Mouse (Mus musculus) thymus, adult 2 months (tissue): Measurements from ENCODE around the gene Il18bp.

Experiments
- CTCF ChIP-seq: fragments of 200-500 bp; IDR thresholded peaks from 2 replicates; pipeline ENCODE4 v1.5.1; 2012; ENCODE audit warnings: mild to moderate bottlenecking, control low read depth, low read length, moderate library complexity, borderline replicate concordance; ENCODE audit not compliant: control insufficient read depth, poor library complexity, insufficient read depth; ENCODE audit errors: extremely low read depth
- POLR2A ChIP-seq: fragments of 200-500 bp; IDR thresholded peaks from 2 replicates; pipeline ENCODE4 v1.6.1; 2012; ENCODE audit warnings: mild to moderate bottlenecking, low read length, control low read depth, moderate library complexity; ENCODE audit not compliant: control insufficient read depth, poor library complexity, insufficient read depth; ENCODE audit errors: extremely low read depth

GRCm38 (mm10) chr7:101968751-101969150 lies 49.7 kb downstream of the Il18bp start:
- TF ChIP-seq POLR2A (no peak), CTCF (no peak)
